Mouse (Mus musculus) liver, embryonic 16.5 days (tissue): ENCODE results near the gene Atp2b2. TPM values are rescaled to one million over a fixed set of nuclear protein-coding genes. Genes with fewer than 3 reads are reported as not detected.

Source experiments
- ATAC-seq: fragments of 200-750 bp; cut with Nextera tagmentation; 2 replicates; pipeline ENCODE4 v1.8.0; 2017; ENCODE audit warnings: low read depth, mild to moderate bottlenecking, moderate number of reproducible peaks, moderate library complexity
- H3K27ac ChIP-seq: fragments of 300-500 bp; sonication (generic); 2 replicates; pipeline ENCODE4 v1.5.1; 2014; ENCODE audit warnings: mild to moderate bottlenecking, low read length
- H3K27me3 ChIP-seq: fragments of 300-500 bp; sonication (generic); 2 replicates; pipeline ENCODE4 v1.6.1; 2014; ENCODE audit warnings: low read depth, low read length, mixed read lengths; ENCODE audit not compliant: control insufficient read depth, insufficient read depth
- H3K36me3 ChIP-seq: fragments of 300-500 bp; sonication (generic); 2 replicates; pipeline ENCODE4 v1.6.1; 2014; ENCODE audit warnings: mild to moderate bottlenecking; ENCODE audit not compliant: control insufficient read depth, insufficient read depth
- H3K4me1 ChIP-seq: fragments of 300-500 bp; sonication (generic); 2 replicates; pipeline ENCODE4 v1.6.1; 2014; ENCODE audit warnings: low read depth, low read length, mixed read lengths; ENCODE audit not compliant: control insufficient read depth
- H3K4me2 ChIP-seq: fragments of 300-500 bp; sonication (generic); 2 replicates; pipeline ENCODE4 v1.6.1; 2014; ENCODE audit warnings: low read depth, low read length, mixed read lengths
- H3K4me3 ChIP-seq: fragments of 300-500 bp; sonication (generic); 2 replicates; pipeline ENCODE4 v1.5.1; 2014; ENCODE audit warnings: low read depth, mild to moderate bottlenecking, low read length
- H3K9ac ChIP-seq: fragments of 300-500 bp; sonication (generic); 2 replicates; pipeline ENCODE4 v1.6.1; 2014; ENCODE audit warnings: low read depth, low read length
- H3K9me3 ChIP-seq: fragments of 300-500 bp; sonication (generic); replicated peaks from 2 replicates; pipeline ENCODE4 v1.6.1; 2016; ENCODE audit warnings: low read length; ENCODE audit not compliant: control insufficient read depth
- WGBS: fragments of 180-500 bp; shearing (Covaris S2); extraction: QIAGEN DNeasy Blood & Tissue Kit; methylation state at CpG from one replicate; pipeline ENCODE4 v1.1.7; 2014; ENCODE audit not compliant: insufficient replicate concordance; 5-methylcytosine and 5-hydroxymethylcytosine counted together
- polyA plus RNA-seq: library from polyadenylated mRNA; unstranded; fragments of >200 nt; fragmentation: Nextera tagmentation; extraction: Ambion mirVana; gene quantifications from 2 replicates; pipeline ENCODE4 v1.2.1, GENCODE M21; 2015

The Atp2b2 gene
- polyA plus RNA-seq, 1 experiment from 2014 or later = 2.6 TPM

- Histone ChIP-seq H3K36me3 (no peaks in the 10 kb centered on the region), H3K27ac (no peak overlapping the region), H3K4me2 (no peak overlapping the region), H3K9ac (no peak overlapping the region), H3K4me1 (no peaks in the 10 kb centered on the region), H3K9me3 (no peaks in the 10 kb centered on the region), H3K27me3 (no peaks in the 10 kb centered on the region), H3K4me3 (no peak overlapping the region)
- no peak for ATAC-seq
- WGBS = 66% methylated on average over 5 of the region's 5 CpGs
These were observed 138.0 kb downstream of the Atp2b2 start for GRCm38 (mm10) chr6:113904406-113904805.

DNA sequence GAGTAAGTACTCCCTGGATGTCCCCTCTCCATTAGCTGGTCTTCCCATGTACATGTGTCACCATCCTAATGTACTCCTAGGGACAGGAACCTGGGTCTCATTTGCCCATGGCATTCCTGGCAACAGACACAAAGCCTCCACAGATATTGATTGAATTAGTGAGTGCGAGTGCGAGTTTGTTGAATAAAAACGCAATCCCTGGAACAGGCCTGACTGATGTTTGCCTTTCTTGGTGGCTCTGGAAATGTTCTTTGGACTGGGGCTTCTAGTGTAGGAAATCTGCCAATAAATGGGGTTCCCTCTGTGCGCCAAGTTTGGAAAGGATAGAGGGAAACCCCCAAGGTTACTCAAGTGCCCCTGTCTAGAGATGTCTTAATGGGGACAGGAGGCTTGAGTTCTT is 146.4 kb downstream of the Atp2b2 start:
- Histone ChIP-seq H3K27me3 (peaks cover 7% of the 10 kb centered on the region), H3K9ac (no peak overlapping the region), H3K4me2 (no peak overlapping the region), H3K9me3 (no peaks in the 10 kb centered on the region), H3K36me3 (no peaks in the 10 kb centered on the region), H3K27ac (peak overlapping the region; percentile 67), H3K4me3 (no peak overlapping the region), H3K4me1 (no peaks in the 10 kb centered on the region; the same call in 1 of the 2 replicates)
- peak; percentile 9; the same call in 1 of the 2 replicates for ATAC-seq
- WGBS = 50% methylated on average over 4 of the region's 4 CpGs

GRCm38 (mm10) chr6:113894008-113894407 is 148.4 kb downstream of the Atp2b2 start:
- H3K4me2 ChIP-seq = no peak overlapping the region
- no peak overlapping the region for H3K9ac ChIP-seq
- H3K27me3 ChIP-seq = peaks cover 16% of the 10 kb centered on the region
- no peaks in the 10 kb centered on the region; the same call in 1 of the 2 replicates for H3K4me1 ChIP-seq
- no peak overlapping the region for H3K4me3 ChIP-seq
- no peaks in the 10 kb centered on the region for H3K36me3 ChIP-seq
- no peaks in the 10 kb centered on the region for H3K9me3 ChIP-seq
- peak; percentile 79 for ATAC-seq
- WGBS = 47% methylated on average over 3 of the region's 3 CpGs
- H3K27ac ChIP-seq = 0 out of 2 replicates have a peak overlapping the region, but pooled peaks have one; percentile 22

- no peaks in the 10 kb centered on the region; the same call in 1 of the 2 replicates for H3K4me1 ChIP-seq
- WGBS = 43% methylated on average over 13 of the region's 13 CpGs
- H3K4me3 ChIP-seq = no peak overlapping the region
- H3K4me2 ChIP-seq = no peak overlapping the region
- H3K27ac ChIP-seq = no peak overlapping the region
- H3K36me3 ChIP-seq = no peaks in the 10 kb centered on the region
- no peak overlapping the region for H3K9ac ChIP-seq
- no peak for ATAC-seq
- H3K27me3 ChIP-seq = peaks cover 16% of the 10 kb centered on the region
- H3K9me3 ChIP-seq = no peaks in the 10 kb centered on the region
These were observed 150.2 kb downstream of the Atp2b2 start for GRCm38 (mm10) chr6:113892091-113892674.

- H3K4me1 ChIP-seq = no peaks in the 10 kb centered on the region; the same call in 1 of the 2 replicates
- ATAC-seq = peak; percentile 52
- no peak overlapping the region; the same call in 1 of the 2 replicates for H3K9ac ChIP-seq
- no peaks in the 10 kb centered on the region for H3K9me3 ChIP-seq
- H3K27ac ChIP-seq = no peak overlapping the region
- H3K4me3 ChIP-seq = peak overlapping the region; percentile 45
- H3K36me3 ChIP-seq = no peaks in the 10 kb centered on the region
- peaks cover 16% of the 10 kb centered on the region for H3K27me3 ChIP-seq
- peak overlapping the region; percentile 34 for H3K4me2 ChIP-seq
- 2% methylated on average over 45 of the region's 49 CpGs for WGBS
These were observed 151.0 kb downstream of the Atp2b2 start for GRCm38 (mm10) chr6:113891225-113891967.

GRCm38 (mm10) chr6:113890858-113891213 is 151.6 kb downstream of the Atp2b2 start:
- 4% methylated on average over 10 of the region's 10 CpGs for WGBS

DNA sequence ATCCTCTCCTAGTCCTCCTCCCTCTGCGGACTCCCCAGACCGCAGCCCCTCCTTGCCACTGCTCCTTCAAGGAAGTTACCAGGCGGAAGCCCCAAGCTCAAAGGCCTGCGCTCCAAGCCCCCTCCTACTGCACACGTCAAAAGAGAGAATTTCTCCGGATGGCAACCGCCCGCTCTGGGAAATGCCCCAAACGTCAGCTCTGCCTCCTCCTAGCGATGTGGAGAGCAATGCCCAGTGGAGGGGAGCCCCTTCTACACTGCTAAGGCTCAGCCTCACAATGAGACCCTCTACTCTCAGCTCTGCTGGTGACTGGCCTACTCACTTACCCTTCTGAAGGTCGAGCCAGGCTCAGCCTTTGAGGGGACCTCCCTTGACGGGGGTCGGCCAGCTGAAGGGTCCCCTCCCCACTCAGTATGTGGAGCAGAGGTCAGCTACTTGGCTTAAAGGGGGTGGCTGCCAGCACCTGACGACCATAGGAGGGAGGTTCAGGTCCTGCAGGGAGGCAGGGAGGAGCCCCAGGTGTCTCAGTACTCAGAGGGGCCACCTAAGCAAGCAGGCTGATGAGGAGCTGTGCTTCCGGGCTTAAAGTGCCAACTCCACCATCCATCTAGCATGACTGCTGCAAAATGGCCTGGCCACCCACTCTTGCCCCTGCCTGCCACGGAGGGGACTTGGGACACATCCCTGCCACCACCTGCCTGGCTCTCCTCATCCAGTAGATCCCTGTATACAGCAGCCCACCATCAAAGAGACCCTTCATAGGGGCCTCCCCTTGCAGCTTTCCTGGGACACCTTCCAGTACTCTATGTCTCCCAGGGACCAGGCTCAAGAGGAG is 152.2 kb downstream of the Atp2b2 start:
- ATAC-seq = no peak
- Histone ChIP-seq H3K9ac (peak overlapping the region; percentile 28; the same call in 1 of the 2 replicates), H3K27ac (no peak overlapping the region)

More at GRCm38 (mm10) chr6:113890858-113891213, 151.6 kb downstream of the Atp2b2 start:
- no peak for ATAC-seq
- H3K27ac ChIP-seq = no peak overlapping the region
- H3K4me2 ChIP-seq = peak overlapping the region; percentile 34
- no peaks in the 10 kb centered on the region for H3K9me3 ChIP-seq
- H3K4me3 ChIP-seq = peak overlapping the region; percentile 45
- no peaks in the 10 kb centered on the region for H3K36me3 ChIP-seq
- H3K4me1 ChIP-seq = no peaks in the 10 kb centered on the region; the same call in 1 of the 2 replicates
- peaks cover 16% of the 10 kb centered on the region for H3K27me3 ChIP-seq
- no peak overlapping the region; the same call in 1 of the 2 replicates for H3K9ac ChIP-seq

GRCm38 (mm10) chr6:113889180-113889579 is 153.2 kb downstream of the Atp2b2 start:
- ATAC-seq = no peak
- Histone ChIP-seq H3K4me2 (no peak overlapping the region), H3K27ac (no peak overlapping the region), H3K27me3 (peaks cover 16% of the 10 kb centered on the region), H3K36me3 (no peaks in the 10 kb centered on the region), H3K9me3 (no peaks in the 10 kb centered on the region), H3K4me1 (no peaks in the 10 kb centered on the region; the same call in 1 of the 2 replicates), H3K9ac (no peak overlapping the region), H3K4me3 (no peak overlapping the region)
- WGBS = 54% methylated on average over 3 of the region's 3 CpGs

More for the DNA sequence above, 152.2 kb downstream of the Atp2b2 start:
- H3K4me1 ChIP-seq = no peaks in the 10 kb centered on the region; the same call in 1 of the 2 replicates
- peaks cover 16% of the 10 kb centered on the region for H3K27me3 ChIP-seq
- H3K4me2 ChIP-seq = peak overlapping the region; percentile 34
- H3K36me3 ChIP-seq = no peaks in the 10 kb centered on the region
- H3K9me3 ChIP-seq = no peaks in the 10 kb centered on the region
- WGBS = 13% methylated on average over 16 of the region's 16 CpGs
- H3K4me3 ChIP-seq = peak overlapping the region; percentile 45
